Mouse (Mus musculus) brain, embryonic 14.5 days (tissue): ENCODE results near the gene Krtap5-5. TPM values are rescaled to one million over a fixed set of nuclear protein-coding genes. Genes with fewer than 3 reads are reported as not detected.

ENCODE experiments used
- DNase-seq: peaks from one replicate; pipeline ENCODE4 v3.0.0-alpha.2; 2011; ENCODE audit warnings: low read depth
- CTCF ChIP-seq: fragments of 200-500 bp; IDR thresholded peaks from 2 replicates; pipeline ENCODE4 v1.5.1; 2012; ENCODE audit warnings: inconsistent platforms, mild to moderate bottlenecking, moderate library complexity, borderline replicate concordance; ENCODE audit not compliant: insufficient read depth, insufficient read length; ENCODE audit errors: extremely low read depth
- POLR2A ChIP-seq: fragments of 200-500 bp; IDR thresholded peaks from 2 replicates; pipeline ENCODE4 v1.6.1; 2012; ENCODE audit warnings: mild to moderate bottlenecking, inconsistent platforms, borderline replicate concordance; ENCODE audit not compliant: poor library complexity, insufficient read depth, insufficient read length, severe bottlenecking; ENCODE audit errors: extremely low read depth
- polyA plus RNA-seq: library from polyadenylated mRNA; depleted of rRNA; stranded (reverse); fragments of >200 nt; gene quantifications from 2 replicates; pipeline ENCODE4 v1.2.3, GENCODE M21; 2012; rRNA removed

Krtap5-5 gene
- polyA plus RNA-seq, 1 experiment, result not detected

GRCm38 (mm10) chr7:142201064-142201463 lies 28.7 kb downstream of the Krtap5-5 start, which contains the start of gene Krtap5-3:
Gene Krtap5-3 (plus strand): TSS chr7:142201364.
- no peak for TF ChIP-seq POLR2A
- TF ChIP-seq CTCF, result no peak

GRCm38 (mm10) chr7:142198748-142199147 lies 31.0 kb downstream of the Krtap5-5 start:
- TF ChIP-seq POLR2A (no peak), CTCF (no peak)
- DNase-seq, result no peak

More at GRCm38 (mm10) chr7:142201064-142201463, 28.7 kb downstream of the Krtap5-5 start, which contains the start of gene Krtap5-3:
- no peak for DNase-seq

- no peak for DNase-seq
- TF ChIP-seq POLR2A, result no peak
- TF ChIP-seq CTCF, result no peak
Observed at GRCm38 (mm10) chr7:142190289-142190688, 39.5 kb downstream of the Krtap5-5 start, which contains the start of gene Gm10153. Gene Gm10153 (minus strand): TSS chr7:142190389.

GRCm38 (mm10) chr7:142188156-142188555 lies 41.6 kb downstream of the Krtap5-5 start:
- no peak for TF ChIP-seq POLR2A
- TF ChIP-seq CTCF, result no peak
- DNase-seq, result peak; percentile 55

- no peak for TF ChIP-seq POLR2A
- no peak for TF ChIP-seq CTCF
- DNase-seq, result peak; percentile 6
Observed at GRCm38 (mm10) chr7:142181021-142181420, 48.8 kb downstream of the Krtap5-5 start.

Other genes with a start within 250 kb of the Krtap5-5 start
- gene Mob2, start 168.9 kb downstream of the Krtap5-5 start, polyA plus RNA-seq, result 39.4 and 46.5 TPM in 2 replicates
- 93.1 and 145 TPM in 2 replicates for gene Dusp8, start 134.1 kb downstream of the Krtap5-5 start, polyA plus RNA-seq
- gene Gm45618, start 109.2 kb downstream of the Krtap5-5 start, polyA plus RNA-seq, result not detected in 2 replicates
- gene Gm39115, start 93.9 kb downstream of the Krtap5-5 start, polyA plus RNA-seq, result not detected in 2 replicates
- gene Gm45337, start 85.4 kb downstream of the Krtap5-5 start, polyA plus RNA-seq, result 0.06 TPM in 1 of 2 replicates, not detected in the other
- not detected in 2 replicates for gene Gm29735, start 72.9 kb downstream of the Krtap5-5 start, polyA plus RNA-seq
- not detected in 2 replicates for gene Gm4553, start 64.2 kb downstream of the Krtap5-5 start, polyA plus RNA-seq
- not detected in 2 replicates for gene Krtap5-2, start 54.0 kb downstream of the Krtap5-5 start, polyA plus RNA-seq
- not detected in 2 replicates for gene Gm10153, start 39.6 kb downstream of the Krtap5-5 start, polyA plus RNA-seq
- not detected in 2 replicates for gene Krtap5-3, start 28.6 kb downstream of the Krtap5-5 start, polyA plus RNA-seq
- not detected in 2 replicates for gene Gm7579, start 18.1 kb downstream of the Krtap5-5 start, polyA plus RNA-seq
- gene Gm40460, start 11.1 kb upstream of the Krtap5-5 start, polyA plus RNA-seq, result not detected in 2 replicates
- not detected in 2 replicates for gene Gm2431, start 28.4 kb upstream of the Krtap5-5 start, polyA plus RNA-seq
- gene Gm4559, start 44.4 kb upstream of the Krtap5-5 start, polyA plus RNA-seq, result not detected in 2 replicates
- not detected in 2 replicates for gene Krtap5-1, start 67.1 kb upstream of the Krtap5-5 start, polyA plus RNA-seq
- gene Krtap5-4, start 73.6 kb upstream of the Krtap5-5 start, polyA plus RNA-seq, result not detected in 2 replicates
- 2.8 and 2.9 TPM in 2 replicates for gene Ifitm10, start 143.8 kb upstream of the Krtap5-5 start, polyA plus RNA-seq
- 0.12 and 0.14 TPM in 2 replicates for gene Gm49369, start 152.7 kb upstream of the Krtap5-5 start, polyA plus RNA-seq
- 186 and 216 TPM in 2 replicates for gene Ctsd, start 158.1 kb upstream of the Krtap5-5 start, polyA plus RNA-seq
- 0.23 and 0.44 TPM in 2 replicates for gene Syt8, start 204.9 kb upstream of the Krtap5-5 start, polyA plus RNA-seq
- gene Tnni2, start 211.8 kb upstream of the Krtap5-5 start, polyA plus RNA-seq, result 0.73 and 1.2 TPM in 2 replicates
- 6.2 and 7.6 TPM in 2 replicates for gene Lsp1, start 230.8 kb upstream of the Krtap5-5 start, polyA plus RNA-seq